Mouse (Mus musculus): Measurements from ENCODE around the gene Elovl5. TPM values are rescaled to one million over a fixed set of nuclear protein-coding genes. Genes with fewer than 3 reads are reported as not detected.

Gene Elovl5
- 52.4 TPM for polyA plus RNA-seq (2014; fragmentation: Illumina TruSeq; extraction: RNeasy Lipid Tissue Mini Kit (QIAGEN cat#74804); ENCODE audit: low read depth, low replicate concordance)

GRCm38 (mm10) chr9:77917074-77917621 is at the start of gene Elovl5:
Elovl5 (plus strand) TSS chr9:77917364.

Other genes with a start within 250 kb of the Elovl5 start
- gene Gclc, start 162.8 kb upstream of the Elovl5 start, polyA plus RNA-seq (2014; fragmentation: Illumina TruSeq; extraction: RNeasy Lipid Tissue Mini Kit (QIAGEN cat#74804); ENCODE audit: low read depth, low replicate concordance): 33.0 TPM
- not detected for gene Gcm1, start 134.6 kb downstream of the Elovl5 start, polyA plus RNA-seq (2014; fragmentation: Illumina TruSeq; extraction: RNeasy Lipid Tissue Mini Kit (QIAGEN cat#74804); ENCODE audit: low read depth, low replicate concordance)
- 56.3 TPM for gene Fbxo9, start 191.7 kb downstream of the Elovl5 start, polyA plus RNA-seq (2014; fragmentation: Illumina TruSeq; extraction: RNeasy Lipid Tissue Mini Kit (QIAGEN cat#74804); ENCODE audit: low read depth, low replicate concordance)
- 21.8 TPM for gene Ick, start 191.8 kb downstream of the Elovl5 start, polyA plus RNA-seq (2014; fragmentation: Illumina TruSeq; extraction: RNeasy Lipid Tissue Mini Kit (QIAGEN cat#74804); ENCODE audit: low read depth, low replicate concordance)